Mouse (Mus musculus) ES-E14 (cell line): ENCODE results near the gene Gm28539.

ENCODE experiments used
- CHD2 ChIP-seq: IDR thresholded peaks from 2 replicates; pipeline ENCODE4 v1.6.1; 2014; ENCODE audit warnings: mild to moderate bottlenecking, low read depth, low read length, inconsistent platforms
- HCFC1 ChIP-seq: IDR thresholded peaks from 2 replicates; pipeline ENCODE4 v1.6.1; 2012; ENCODE audit warnings: low read length, inconsistent platforms, borderline replicate concordance; ENCODE audit not compliant: insufficient read depth
- MAFK ChIP-seq: IDR thresholded peaks from 2 replicates; pipeline ENCODE4 v1.6.1; 2014; ENCODE audit warnings: mild to moderate bottlenecking, low read depth, low read length, inconsistent platforms; ENCODE audit not compliant: insufficient read depth
- ZC3H11A ChIP-seq: IDR thresholded peaks from 2 replicates; pipeline ENCODE4 v1.6.1; 2012; ENCODE audit warnings: low read depth, mild to moderate bottlenecking, inconsistent platforms, low read length, borderline replicate concordance
- ZNF384 ChIP-seq: IDR thresholded peaks from 2 replicates; pipeline ENCODE4 v1.6.1; 2012; ENCODE audit warnings: low read depth, low read length, inconsistent platforms

DNA sequence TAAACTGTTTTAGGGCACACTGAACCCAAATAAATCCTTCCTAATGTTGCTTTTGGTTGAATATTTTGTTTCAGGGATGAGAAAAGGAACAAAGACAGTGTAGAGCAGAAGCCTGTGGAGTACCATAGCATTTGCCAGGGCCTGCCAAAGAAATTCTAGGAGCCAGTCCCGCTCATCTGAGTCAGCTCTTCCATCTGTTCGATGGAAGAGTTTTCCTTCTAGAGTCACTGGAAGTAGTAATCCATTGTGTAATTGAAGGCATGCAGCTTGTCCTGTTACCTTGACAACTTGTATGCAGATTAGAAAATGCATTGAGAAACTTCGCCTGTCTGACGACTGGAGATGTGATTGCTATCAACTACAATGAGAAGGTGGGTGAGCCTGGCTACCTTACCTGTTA lies 13.5 kb upstream of the Gm28539 start:
- TF ChIP-seq ZNF384 = no peak
- no peak for TF ChIP-seq HCFC1
- no peak for TF ChIP-seq CHD2
- no peak for TF ChIP-seq MAFK
- no peak for TF ChIP-seq ZC3H11A
